Mouse (Mus musculus) MEL (cell line): Measurements from ENCODE around the gene Cfap100. TPM values are rescaled to one million over a fixed set of nuclear protein-coding genes. Genes with fewer than 3 reads are reported as not detected.

Experiments used
- DNase-seq: peaks from one replicate; pipeline ENCODE4 v3.0.0; 2011; ENCODE audit warnings: low read depth, low spot score
- H3K27ac ChIP-seq: 2 replicates; pipeline ENCODE4 v1.5.1; 2012; ENCODE audit warnings: low read depth, mild to moderate bottlenecking, control low read depth, low read length, moderate library complexity; ENCODE audit not compliant: control insufficient read depth
- H3K27me3 ChIP-seq, 2 experiments: fragments of 150-350 bp in 1 of 2; sonication (generic) in 1 of 2; 2 replicates each; pipeline ENCODE4 v1.6.1; 2012; ENCODE audit warnings: low read length in 2 of 2, mild to moderate bottlenecking in 2 of 2, improper control_type of control experiment in 1 of 2, moderate library complexity in 1 of 2; ENCODE audit not compliant: insufficient read depth in 2 of 2, control insufficient read depth in 1 of 2
- H3K36me3 ChIP-seq, 2 experiments: 2 replicates each; pipeline ENCODE4 v1.6.1; 2012 to 2014; ENCODE audit warnings: low read length in 2 of 2, improper control_type of control experiment in 1 of 2, inconsistent platforms in 1 of 2, mild to moderate bottlenecking in 1 of 2; ENCODE audit not compliant: insufficient read depth in 2 of 2, control insufficient read depth in 1 of 2
- H3K4me1 ChIP-seq, 2 experiments: fragments of 150-350 bp in 1 of 2; sonication (generic) in 1 of 2; 2 replicates each; pipeline ENCODE4 v1.6.1; 2012; ENCODE audit warnings: low read length in 2 of 2, improper control_type of control experiment in 1 of 2, mild to moderate bottlenecking in 1 of 2; ENCODE audit not compliant: insufficient read depth in 2 of 2, control insufficient read depth in 1 of 2
- H3K4me3 ChIP-seq, 2 experiments: fragments of 150-350 bp in 1 of 2; sonication (generic) in 1 of 2; 2 replicates each; pipeline ENCODE4 v1.5.1; 2012; ENCODE audit warnings: low read depth in 2 of 2, low read length in 2 of 2, mild to moderate bottlenecking in 2 of 2, moderate library complexity in 2 of 2, control low read depth in 1 of 2, improper control_type of control experiment in 1 of 2; ENCODE audit not compliant: control insufficient read depth in 1 of 2, insufficient read depth in 1 of 2
- H3K79me2 ChIP-seq: 2 replicates; pipeline ENCODE4 v1.6.1; 2012; ENCODE audit warnings: mild to moderate bottlenecking, low read length, moderate library complexity; ENCODE audit not compliant: control insufficient read depth, poor library complexity, insufficient read depth
- H3K9ac ChIP-seq: 2 replicates; pipeline ENCODE4 v1.6.1; 2012; ENCODE audit warnings: low read depth, mild to moderate bottlenecking, control low read depth, low read length, moderate library complexity; ENCODE audit not compliant: control insufficient read depth, poor library complexity, severe bottlenecking
- H3K9me3 ChIP-seq: fragments of 150-350 bp; sonication (generic); replicated peaks from 2 replicates; pipeline ENCODE4 v1.6.1; 2012; ENCODE audit warnings: mild to moderate bottlenecking, low read length, improper control_type of control experiment, moderate library complexity; ENCODE audit not compliant: insufficient read depth
- CTCF ChIP-seq, 3 experiments: IDR thresholded peaks in 2 of 3; conservative IDR thresholded peaks in 1 of 3; 2 replicates each; pipeline ENCODE4 v1.5.1; 2011 to 2012; ENCODE audit warnings: low read length in 3 of 3, low read depth in 2 of 3, mild to moderate bottlenecking in 2 of 3, improper control_type of control experiment in 1 of 3, inconsistent platforms in 1 of 3, mixed read lengths in 1 of 3, moderate library complexity in 1 of 3; ENCODE audit not compliant: control insufficient read depth in 1 of 3, insufficient read depth in 1 of 3, poor library complexity in 1 of 3, severe bottlenecking in 1 of 3
- E2F4 ChIP-seq: IDR thresholded peaks from 2 replicates; pipeline ENCODE4 v1.6.1; 2011; ENCODE audit warnings: low read depth, low read length, improper control_type of control experiment, borderline replicate concordance
- ELF1 ChIP-seq: IDR thresholded peaks from 2 replicates; pipeline ENCODE4 v1.6.1; 2014; ENCODE audit warnings: low read depth, mild to moderate bottlenecking, inconsistent platforms, low read length, improper control_type of control experiment, moderate library complexity
- JUND ChIP-seq: IDR thresholded peaks from 2 replicates; pipeline ENCODE4 v1.6.1; 2011; ENCODE audit warnings: low read depth, mild to moderate bottlenecking, improper control_type of control experiment, low read length
- MAFK ChIP-seq: IDR thresholded peaks from 2 replicates; pipeline ENCODE4 v1.6.1; 2011; ENCODE audit warnings: low read depth, mild to moderate bottlenecking, low read length, improper control_type of control experiment, borderline replicate concordance
- MAX ChIP-seq: IDR thresholded peaks from 2 replicates; pipeline ENCODE4 v1.6.1; 2011; ENCODE audit warnings: low read length, improper control_type of control experiment
- MAZ ChIP-seq: IDR thresholded peaks from 2 replicates; pipeline ENCODE4 v1.6.1; 2012; ENCODE audit warnings: low read depth, mild to moderate bottlenecking, inconsistent platforms, low read length, improper control_type of control experiment
- MXI1 ChIP-seq: IDR thresholded peaks from 2 replicates; pipeline ENCODE4 v1.6.1; 2011; ENCODE audit warnings: mild to moderate bottlenecking, low read depth, low read length, improper control_type of control experiment
- MYC ChIP-seq: IDR thresholded peaks from 2 replicates; pipeline ENCODE4 v1.6.1; 2011; ENCODE audit warnings: low read depth, mild to moderate bottlenecking, low read length, improper control_type of control experiment, moderate library complexity
- NELFE ChIP-seq: IDR thresholded peaks from 2 replicates; pipeline ENCODE4 v1.6.1; 2011; ENCODE audit warnings: low read depth, low read length, improper control_type of control experiment
- POLR2AphosphoS2 ChIP-seq: IDR thresholded peaks from 2 replicates; pipeline ENCODE4 v1.6.1; 2011; ENCODE audit warnings: low read length, improper control_type of control experiment
- RAD21 ChIP-seq: IDR thresholded peaks from 2 replicates; pipeline ENCODE4 v1.6.1; 2011; ENCODE audit warnings: mild to moderate bottlenecking, low read depth, low read length, improper control_type of control experiment
- RCOR1 ChIP-seq: IDR thresholded peaks from 2 replicates; pipeline ENCODE4 v1.6.1; 2012; ENCODE audit warnings: low read depth, mild to moderate bottlenecking, inconsistent platforms, low read length, improper control_type of control experiment
- SMC3 ChIP-seq: IDR thresholded peaks from 2 replicates; pipeline ENCODE4 v1.6.1; 2011; ENCODE audit warnings: low read depth, low read length, improper control_type of control experiment
- UBTF ChIP-seq: IDR thresholded peaks from 2 replicates; pipeline ENCODE4 v1.6.1; 2012; ENCODE audit warnings: low read depth, mild to moderate bottlenecking, inconsistent platforms, low read length, improper control_type of control experiment, moderate library complexity, borderline replicate concordance; ENCODE audit not compliant: insufficient read depth
- ZC3H11A ChIP-seq: IDR thresholded peaks from 2 replicates; pipeline ENCODE4 v1.6.1; 2012; ENCODE audit warnings: low read depth, mild to moderate bottlenecking, inconsistent platforms, low read length, improper control_type of control experiment
- ZNF384 ChIP-seq: IDR thresholded peaks from 2 replicates; pipeline ENCODE4 v1.6.1; 2012; ENCODE audit warnings: low read depth, mild to moderate bottlenecking, inconsistent platforms, low read length, improper control_type of control experiment
- polyA plus RNA-seq, 2 experiments: library from polyadenylated mRNA; stranded (reverse) in 1 of 2; unstranded in 1 of 2; fragments of >175 nt in 1 of 2; fragments of >200 nt in 1 of 2; gene quantifications; 2 replicates each; pipeline versions ENCODE4 v1.2.1 to v1.2.4; 2012; ENCODE audit warnings: low replicate concordance in 2 of 2, low read depth in 1 of 2; ENCODE audit not compliant: insufficient read length in 2 of 2, insufficient read depth in 1 of 2, missing spikeins in 1 of 2
- total RNA-seq: library from RNA; depleted of rRNA; stranded (reverse); fragments of 300-350 nt; gene quantifications from 2 replicates; pipeline ENCODE4 v1.2.3, GENCODE M21; 2012

Cfap100 gene
- total and polyA plus RNA-seq, 3 experiments, result 0.19 TPM; not detected in 2

GRCm38 (mm10) chr6:90436192-90436907 is 7.8 kb upstream of the Cfap100 start:
- TF ChIP-seq MAFK, result no peak
- TF ChIP-seq, all 39 proteins: peak for 0
- Histone ChIP-seq H3K27me3 (no peaks in the 10 kb centered on the region), H3K9me3 (no peaks in the 10 kb centered on the region), H3K27ac (no peak overlapping the region), H3K36me3 (no peaks in the 10 kb centered on the region), H3K79me2 (no peaks in the 10 kb centered on the region), H3K9ac (no peak overlapping the region), H3K4me1 (no peaks in the 10 kb centered on the region), H3K4me3 (no peak overlapping the region)
- DNase-seq, result no peak

- Histone ChIP-seq H3K79me2 (no peaks in the 10 kb centered on the region), H3K27ac (no peak overlapping the region), H3K4me1 (no peaks in the 10 kb centered on the region)
Measured at GRCm38 (mm10) chr6:90435195-90435618, 6.6 kb upstream of the Cfap100 start.

GRCm38 (mm10) chr6:90434687-90435086 is 6.1 kb upstream of the Cfap100 start:
- Histone ChIP-seq H3K4me3 (no peak overlapping the region), H3K9ac (no peak overlapping the region), H3K9me3 (no peaks in the 10 kb centered on the region), H3K4me1 (no peaks in the 10 kb centered on the region), H3K79me2 (no peaks in the 10 kb centered on the region)
- TF ChIP-seq MYC (no peak), MXI1 (no peak), MAZ (no peak), NELFE (no peak), MAFK (no peak), ELF1 (no peak), UBTF (no peak), JUND (no peak), RCOR1 (no peak), E2F4 (no peak)
- TF ChIP-seq, all 39 proteins: peak for 0
- H3K27ac ChIP-seq, result no peak overlapping the region
- no peak for DNase-seq
- no peaks in the 10 kb centered on the region for H3K27me3 ChIP-seq
- no peaks in the 10 kb centered on the region for H3K36me3 ChIP-seq

More at GRCm38 (mm10) chr6:90435195-90435618, 6.6 kb upstream of the Cfap100 start:
- DNase-seq, result peak; percentile 58
- Histone ChIP-seq H3K9ac (no peak overlapping the region), H3K36me3 (no peaks in the 10 kb centered on the region), H3K27me3 (no peaks in the 10 kb centered on the region), H3K9me3 (no peaks in the 10 kb centered on the region), H3K4me3 (no peak overlapping the region)
- TF ChIP-seq MAX (no peak), ZC3H11A (peak; percentile 25; the same call in 1 of the 2 replicates), POLR2AphosphoS2 (no peak), MXI1 (no peak), ZNF384 (peak; percentile 60; the same call in 1 of the 2 replicates), SMC3 (peak; percentile 72), CTCF (IDR thresholded peaks at IDR 0.05 in 2 of 3, conservative IDR thresholded peaks at IDR 0.05 in 1 of 3; ENCODE audit: control insufficient read depth in 1 of 3, insufficient read depth in 1 of 3, low read depth in 2 of 3, low read length in 3 of 3, poor library complexity in 1 of 3, severe bottlenecking in 1 of 3) (peak; percentile 58 to 87 (median 70)), RAD21 (peak; percentile 34)
